Mouse (Mus musculus) layer of hippocampus, adult 2 months (tissue): ENCODE results near the gene 9330182L06Rik. TPM values are rescaled to one million over a fixed set of nuclear protein-coding genes. Genes with fewer than 3 reads are reported as not detected.

ENCODE experiments used
- DNase-seq, 2 experiments: peaks; one replicate each; pipeline ENCODE4 v3.0.0; 2022; ENCODE audit warnings: low spot score in 2 of 2
- H3K27ac ChIP-seq: fragments of 200-600 bp; 2 replicates; pipeline ENCODE4 v1.8.1; 2022
- H3K4me3 ChIP-seq: fragments of 200-600 bp; 2 replicates; pipeline ENCODE4 v1.8.1; 2022; ENCODE audit warnings: mild to moderate bottlenecking
- CTCF ChIP-seq: fragments of 200-600 bp; conservative IDR thresholded peaks from 2 replicates; pipeline ENCODE4 v1.8.1; 2022; ENCODE audit warnings: antibody characterized with exemption, mild to moderate bottlenecking, moderate library complexity
- microRNA-seq, 2 experiments: library from miRNA; unstranded; fragments of <30 nt; microRNA quantifications; one replicate each; pipeline ENCODE4 v1.2.0; 2021
- total RNA-seq, 2 experiments: library from RNA; stranded (reverse); gene quantifications; 2 replicates each; pipeline ENCODE4 v1.2.3; 2021

9330182L06Rik gene
- total RNA-seq, 2 experiments from 2014 or later: 18.1 to 21.2 TPM

DNA sequence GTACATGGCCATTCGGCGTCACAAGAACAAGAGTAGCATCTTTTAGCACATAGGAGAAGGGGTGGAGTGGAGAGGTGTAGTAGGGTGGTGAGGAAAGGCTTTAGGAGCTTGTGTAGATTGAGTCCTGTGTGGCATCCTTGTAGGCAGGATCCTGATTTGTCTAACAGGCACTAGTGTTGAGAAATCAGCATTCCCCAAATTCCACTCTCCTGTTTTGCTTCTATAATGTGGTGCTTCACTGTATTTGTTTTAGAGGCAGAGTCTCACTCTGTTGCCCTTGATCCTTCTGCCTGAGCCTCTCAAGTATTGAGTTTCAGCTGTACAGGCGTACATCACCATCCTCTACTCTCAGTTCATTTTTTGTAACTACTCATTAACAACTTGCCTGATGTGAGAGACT, 211.7 kb downstream of the 9330182L06Rik start:
- H3K27ac ChIP-seq: no peak overlapping the region
- no peak for DNase-seq
- no peak overlapping the region for H3K4me3 ChIP-seq
- no peak for TF ChIP-seq CTCF

GRCm38 (mm10) chr5:9495456-9495855, 229.5 kb downstream of the 9330182L06Rik start:
- TF ChIP-seq CTCF: no peak
- no peak overlapping the region for H3K27ac ChIP-seq
- H3K4me3 ChIP-seq: no peak overlapping the region
- no peak for DNase-seq

DNA sequence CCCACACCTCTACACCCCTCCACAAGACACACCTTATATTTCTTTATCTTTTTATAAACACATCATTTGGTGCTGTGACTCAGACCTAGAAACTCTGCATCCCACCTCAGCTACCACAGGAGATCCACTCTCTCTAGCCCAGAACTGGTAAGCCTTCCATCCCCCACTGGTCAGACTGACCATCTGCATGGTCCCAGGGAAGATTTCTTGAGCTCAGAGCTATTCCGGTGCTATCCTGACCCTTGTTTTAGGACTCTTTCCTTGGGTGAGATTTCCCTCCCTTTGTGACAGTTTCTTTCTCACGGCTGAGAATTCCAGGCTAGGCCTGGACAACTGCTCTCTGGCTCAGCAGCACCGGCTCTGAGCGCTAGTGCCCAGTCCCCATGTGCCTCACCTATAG, 231.3 kb downstream of the 9330182L06Rik start:
- Histone ChIP-seq H3K27ac (no peak overlapping the region), H3K4me3 (no peak overlapping the region)
- DNase-seq: no peak
- no peak for TF ChIP-seq CTCF

DNA sequence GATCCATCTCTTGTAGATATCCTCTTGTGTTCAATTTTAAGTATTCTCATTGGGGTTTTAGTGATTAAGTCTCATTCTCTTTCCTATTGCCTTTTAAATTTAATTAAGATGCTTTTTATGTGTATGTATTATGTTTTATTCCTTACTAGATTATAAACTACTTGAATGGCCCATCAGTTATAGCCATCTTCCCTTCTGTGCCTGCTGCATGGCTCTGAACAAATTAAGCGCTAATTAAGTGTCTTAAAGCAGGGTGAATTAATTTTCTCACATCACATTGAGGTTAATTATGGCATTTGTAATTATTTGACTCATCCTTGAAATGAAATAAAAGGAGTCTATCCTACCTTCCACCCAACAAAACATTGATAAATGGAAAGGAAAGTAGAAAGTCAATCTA, 245.1 kb downstream of the 9330182L06Rik start:
- TF ChIP-seq CTCF: no peak
- Histone ChIP-seq H3K27ac (no peak overlapping the region), H3K4me3 (no peak overlapping the region)
- DNase-seq: no peak

- TF ChIP-seq CTCF: no peak
- Histone ChIP-seq H3K27ac (no peak overlapping the region), H3K4me3 (no peak overlapping the region)
- DNase-seq: no peak
Measured at GRCm38 (mm10) chr5:9525507-9525906, 259.6 kb downstream of the 9330182L06Rik start.

Small RNA genes within 50 kb of the gene (microRNA-seq; reads per million reads assigned to microRNA genes)
- gene Mir879: 2.9 to 3.5 reads per million in 2 experiments

Other genes starting within 250 kb of the 9330182L06Rik start
- gene Tmem243, start 165.4 kb upstream of the 9330182L06Rik start, total RNA-seq: 1 to 10 TPM; 8.4 to 9.0 TPM
- gene Dmtf1, start 104.3 kb upstream of the 9330182L06Rik start, total RNA-seq: 10 to 100 TPM; 55.9 to 64.2 TPM